Mouse (Mus musculus): Measurements from ENCODE around the gene Obox3. TPM values are rescaled to one million over a fixed set of nuclear protein-coding genes. Genes with fewer than 3 reads are reported as not detected.
"Not testable (repeated sequence)": the region's sequence is repeated elsewhere in the genome, so short reads cannot be mapped to it uniquely, and the experiment has no call there.

Gene Obox3
- not detected in 2 replicates for polyA plus RNA-seq (2014; fragmentation: Nextera tagmentation; extraction: Ambion mirVana)

DNA sequence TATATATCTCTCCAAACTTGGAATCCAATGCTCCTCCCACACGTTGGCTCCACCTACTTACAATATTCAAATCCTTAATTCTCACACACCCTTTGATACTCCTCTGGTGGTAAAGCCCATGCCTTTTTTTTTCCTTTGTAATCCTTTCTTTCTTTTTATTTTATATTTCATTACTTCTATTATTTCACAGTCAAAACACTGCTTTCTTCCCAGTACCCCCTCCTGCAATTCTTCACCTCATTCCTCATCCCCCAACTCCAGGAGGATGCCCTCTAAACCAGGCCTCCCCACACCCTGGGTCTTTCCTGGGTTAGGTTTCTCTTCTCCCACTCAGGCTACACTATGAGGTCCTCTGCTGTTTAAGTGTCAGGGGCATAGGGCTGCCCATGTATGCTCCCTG lies at the start of gene Obox3:
TSS of gene Obox3 (minus strand) at position 101 of the 400 bp plus-strand sequence.
- H3K9ac ChIP-seq (ENCODE audit: low read depth, low read length); H3K27me3 ChIP-seq (ENCODE audit: control insufficient read depth, insufficient read depth, low read length); H3K4me2 ChIP-seq (replicated peaks; ENCODE audit: low read depth, low read length); H3K27ac ChIP-seq (ENCODE audit: low read depth, low read length); H3K9me3 ChIP-seq (ENCODE audit: control insufficient read depth, low read length); H3K36me3 ChIP-seq (ENCODE audit: control insufficient read depth, insufficient read depth, low read length); H3K4me1 ChIP-seq (ENCODE audit: control insufficient read depth, insufficient read depth, low read length); ATAC-seq (ENCODE audit: low FRiP score, low TSS enrichment); H3K4me3 ChIP-seq (ENCODE audit: low read length): not testable (repeated sequence)
- 27% methylated on average over 1 of the region's 1 CpGs for WGBS

DNA sequence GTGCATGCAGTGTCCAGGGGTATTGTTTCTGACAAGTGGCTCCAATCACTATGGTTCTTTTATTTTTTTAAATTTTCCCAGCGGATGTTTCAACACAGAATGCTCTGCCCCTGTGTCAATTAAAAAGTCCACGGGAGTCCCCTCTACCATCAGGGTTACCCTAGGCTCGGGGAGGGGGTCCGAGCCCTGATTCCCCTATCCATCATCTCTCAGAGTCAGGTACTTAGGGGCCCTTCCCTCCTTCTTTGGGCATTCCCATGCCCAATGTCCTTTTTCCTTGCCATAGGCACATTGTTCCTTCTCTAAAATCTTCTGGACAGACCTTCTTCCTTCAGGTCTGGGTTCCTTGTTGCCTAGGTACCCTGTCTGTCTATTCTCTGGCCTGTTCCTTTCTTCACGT lies 130.3 kb downstream of the Obox3 start:
- not testable (repeated sequence) for H3K9ac ChIP-seq (ENCODE audit: low read depth, low read length); ATAC-seq (ENCODE audit: low FRiP score, low TSS enrichment); H3K4me1 ChIP-seq (ENCODE audit: control insufficient read depth, insufficient read depth, low read length); H3K27ac ChIP-seq (ENCODE audit: low read depth, low read length); H3K27me3 ChIP-seq (ENCODE audit: control insufficient read depth, insufficient read depth, low read length); H3K4me2 ChIP-seq (replicated peaks; ENCODE audit: low read depth, low read length); H3K9me3 ChIP-seq (ENCODE audit: control insufficient read depth, low read length); H3K4me3 ChIP-seq (ENCODE audit: low read length); H3K36me3 ChIP-seq (ENCODE audit: control insufficient read depth, insufficient read depth, low read length)
- 95% methylated on average over 5 of the region's 5 CpGs for WGBS

Other genes starting within 250 kb of the Obox3 start
- not detected in 2 replicates for gene Obox5, start 110.2 kb upstream of the Obox3 start, polyA plus RNA-seq (2014; fragmentation: Nextera tagmentation; extraction: Ambion mirVana)
- gene Obox6, start 199.8 kb upstream of the Obox3 start, polyA plus RNA-seq (2014; fragmentation: Nextera tagmentation; extraction: Ambion mirVana): not detected in 2 replicates
- gene Crx, start 240.1 kb upstream of the Obox3 start, polyA plus RNA-seq (2014; fragmentation: Nextera tagmentation; extraction: Ambion mirVana): not detected in 2 replicates
- not detected in 2 replicates for gene Crxos, start 242.7 kb upstream of the Obox3 start, polyA plus RNA-seq (2014; fragmentation: Nextera tagmentation; extraction: Ambion mirVana)

Data from kidney, embryonic 14.5 days (tissue).